Mouse (Mus musculus) CH12.LX (cell line): ENCODE measurements at regions not wholly inside any gene's neighbourhood (a gene's known extent, or its start where the extent isn't known, plus 50 kb on each side); places are given as distances from the start of the nearest gene placed in this dataset.

ENCODE experiments used
- DNase-seq: peaks from one replicate; pipeline ENCODE4 v3.0.0-alpha.2; 2013; ENCODE audit errors: extremely low read depth
- H3K27ac ChIP-seq: 2 replicates; pipeline ENCODE4 v1.5.1; 2012; ENCODE audit warnings: low read depth, mild to moderate bottlenecking, control low read depth, moderate library complexity; ENCODE audit not compliant: insufficient read depth
- H3K27me3 ChIP-seq: replicated peaks from 2 replicates; pipeline ENCODE3; 2012; ENCODE audit warnings: inconsistent platforms
- H3K36me3 ChIP-seq, 2 experiments: replicated peaks in 1 of 2; 2 replicates each; pipeline versions ENCODE3 to v1.6.1; 2012; ENCODE audit warnings: inconsistent platforms in 1 of 2, low read length in 1 of 2, mild to moderate bottlenecking in 1 of 2, mixed read lengths in 1 of 2, moderate library complexity in 1 of 2; ENCODE audit not compliant: control insufficient read depth in 1 of 2, insufficient read depth in 1 of 2
- H3K4me1 ChIP-seq, 2 experiments: 2 replicates each; pipeline ENCODE4 v1.6.1; 2012; ENCODE audit warnings: inconsistent platforms in 1 of 2, moderate library complexity in 1 of 2; ENCODE audit not compliant: insufficient read depth in 2 of 2, control insufficient read depth in 1 of 2
- H3K4me2 ChIP-seq: 2 replicates; pipeline ENCODE4 v1.6.1; 2012; ENCODE audit warnings: low read depth, mild to moderate bottlenecking, control low read depth; ENCODE audit not compliant: poor library complexity, insufficient read depth, severe bottlenecking
- H3K4me3 ChIP-seq, 3 experiments: fragments of 150-350 bp in 1 of 3; sonication (generic) in 1 of 3; replicated peaks in 1 of 3; 2 replicates each; pipeline versions ENCODE3 to v1.5.1; 2011 to 2012; ENCODE audit warnings: low read depth in 2 of 3, low read length in 2 of 3, mild to moderate bottlenecking in 2 of 3, moderate library complexity in 2 of 3, control low read depth in 1 of 3, improper control_type of control experiment in 1 of 3, inconsistent platforms in 1 of 3, mixed read lengths in 1 of 3; ENCODE audit not compliant: poor library complexity in 1 of 3
- H3K79me2 ChIP-seq: replicated peaks from 2 replicates; pipeline ENCODE4 v1.6.1; 2012; ENCODE audit warnings: mild to moderate bottlenecking, moderate library complexity; ENCODE audit not compliant: control insufficient read depth, poor library complexity, insufficient read depth, severe bottlenecking; ENCODE audit errors: extremely low read depth
- H3K9ac ChIP-seq: 2 replicates; pipeline ENCODE4 v1.6.1; 2012; ENCODE audit warnings: low read depth, mild to moderate bottlenecking, control low read depth, moderate library complexity; ENCODE audit not compliant: insufficient read depth
- H3K9me3 ChIP-seq: replicated peaks from 2 replicates; pipeline ENCODE3; 2012; ENCODE audit warnings: low read length, inconsistent platforms, mixed read lengths
- CHD1 ChIP-seq: IDR thresholded peaks from 2 replicates; pipeline ENCODE4 v1.6.1; 2012; ENCODE audit warnings: low read depth, low read length, improper control_type of control experiment, inconsistent platforms
- CHD2 ChIP-seq: IDR thresholded peaks from 2 replicates; pipeline ENCODE4 v1.6.1; 2011; ENCODE audit warnings: low read length, improper control_type of control experiment
- CTCF ChIP-seq, 2 experiments: IDR thresholded peaks in 1 of 2; conservative IDR thresholded peaks in 1 of 2; 2 replicates each; pipeline ENCODE4 v1.5.1; 2011 to 2012; ENCODE audit warnings: low read depth in 2 of 2, low read length in 2 of 2, improper control_type of control experiment in 1 of 2, inconsistent platforms in 1 of 2, mild to moderate bottlenecking in 1 of 2, moderate library complexity in 1 of 2
- E2F4 ChIP-seq: IDR thresholded peaks from 2 replicates; pipeline ENCODE4 v1.6.1; 2011; ENCODE audit warnings: low read depth, low read length, improper control_type of control experiment; ENCODE audit not compliant: insufficient replicate concordance
- EP300 ChIP-seq: IDR thresholded peaks from 2 replicates; pipeline ENCODE4 v1.6.1; 2011; ENCODE audit warnings: low read length, improper control_type of control experiment
- ETS1 ChIP-seq: conservative IDR thresholded peaks from 2 replicates; pipeline ENCODE4 v1.6.1; 2012; ENCODE audit warnings: low read depth, mild to moderate bottlenecking, inconsistent platforms, low read length, improper control_type of control experiment, moderate library complexity
- GABPA ChIP-seq: IDR thresholded peaks from 2 replicates; pipeline ENCODE4 v1.6.1; 2012; ENCODE audit warnings: low read depth, low read length, improper control_type of control experiment, inconsistent platforms; ENCODE audit not compliant: insufficient replicate concordance
- IRF4 ChIP-seq: IDR thresholded peaks from 2 replicates; pipeline ENCODE4 v1.6.1; 2014; ENCODE audit warnings: low read depth, mild to moderate bottlenecking, inconsistent platforms, low read length, improper control_type of control experiment
- JUND ChIP-seq: conservative IDR thresholded peaks from 2 replicates; pipeline ENCODE4 v1.6.1; 2011; ENCODE audit warnings: low read depth, low read length, improper control_type of control experiment
- KAT2A ChIP-seq: IDR thresholded peaks from 2 replicates; pipeline ENCODE4 v1.6.1; 2012; ENCODE audit warnings: low read length, improper control_type of control experiment, inconsistent platforms; ENCODE audit not compliant: insufficient replicate concordance
- MAFK ChIP-seq: IDR thresholded peaks from 2 replicates; pipeline ENCODE4 v1.6.1; 2011; ENCODE audit warnings: low read length, improper control_type of control experiment; ENCODE audit not compliant: insufficient replicate concordance
- MAZ ChIP-seq: IDR thresholded peaks from 2 replicates; pipeline ENCODE4 v1.6.1; 2012; ENCODE audit warnings: low read depth, mild to moderate bottlenecking, inconsistent platforms, low read length, improper control_type of control experiment, moderate library complexity
- NRF1 ChIP-seq: IDR thresholded peaks from 2 replicates; pipeline ENCODE4 v1.6.1; 2014; ENCODE audit warnings: low read depth, mild to moderate bottlenecking, inconsistent platforms, low read length, improper control_type of control experiment, moderate library complexity
- POLR2AphosphoS2 ChIP-seq: IDR thresholded peaks from 2 replicates; pipeline ENCODE4 v1.6.1; 2011; ENCODE audit warnings: low read depth, low read length, improper control_type of control experiment
- RAD21 ChIP-seq: IDR thresholded peaks from 2 replicates; pipeline ENCODE4 v1.6.1; 2011; ENCODE audit warnings: low read depth, mild to moderate bottlenecking, low read length, improper control_type of control experiment, moderate library complexity
- RCOR1 ChIP-seq: conservative IDR thresholded peaks from 2 replicates; pipeline ENCODE4 v1.6.1; 2012; ENCODE audit warnings: low read depth, mild to moderate bottlenecking, inconsistent platforms, low read length, improper control_type of control experiment
- SIN3A ChIP-seq: IDR thresholded peaks from 2 replicates; pipeline ENCODE4 v1.6.1; 2012; ENCODE audit warnings: low read length, improper control_type of control experiment, inconsistent platforms
- SMC3 ChIP-seq: IDR thresholded peaks from 2 replicates; pipeline ENCODE4 v1.6.1; 2011; ENCODE audit warnings: low read depth, low read length, improper control_type of control experiment
- UBTF ChIP-seq: IDR thresholded peaks from 2 replicates; pipeline ENCODE4 v1.6.1; 2012; ENCODE audit warnings: low read depth, mild to moderate bottlenecking, inconsistent platforms, low read length, improper control_type of control experiment, moderate library complexity
- USF1 ChIP-seq: IDR thresholded peaks from 2 replicates; pipeline ENCODE4 v1.6.1; 2014; ENCODE audit warnings: low read depth, mild to moderate bottlenecking, inconsistent platforms, low read length, improper control_type of control experiment
- ZMIZ1 ChIP-seq: IDR thresholded peaks from 2 replicates; pipeline ENCODE4 v1.6.1; 2012; ENCODE audit warnings: low read depth, mild to moderate bottlenecking, inconsistent platforms, low read length, improper control_type of control experiment
- ZNF384 ChIP-seq: IDR thresholded peaks from 2 replicates; pipeline ENCODE4 v1.6.1; 2012; ENCODE audit warnings: low read depth, low read length, improper control_type of control experiment, inconsistent platforms
- dilution Hi-C: fragments of 300-500 bp; cut with MboI; formaldehyde crosslinking; loops from 2 replicates; pipeline ENCODE4 v1.14.3; 2020; ENCODE audit warnings: low sequenced_read_pairs; ENCODE audit not compliant: extremely low pct_unique_long_range_greater_than_20kb, extremely low pct_ligation_motif_present
- in situ Hi-C: fragments of 300-500 bp; cut with MboI; formaldehyde crosslinking; loops from 3 replicates; pipeline ENCODE4 v1.14.3; 2019; ENCODE audit warnings: low sequenced_read_pairs, low pct_ligation_motif_present, low pct_unique_long_range_greater_than_20kb, mixed read lengths

DNA sequence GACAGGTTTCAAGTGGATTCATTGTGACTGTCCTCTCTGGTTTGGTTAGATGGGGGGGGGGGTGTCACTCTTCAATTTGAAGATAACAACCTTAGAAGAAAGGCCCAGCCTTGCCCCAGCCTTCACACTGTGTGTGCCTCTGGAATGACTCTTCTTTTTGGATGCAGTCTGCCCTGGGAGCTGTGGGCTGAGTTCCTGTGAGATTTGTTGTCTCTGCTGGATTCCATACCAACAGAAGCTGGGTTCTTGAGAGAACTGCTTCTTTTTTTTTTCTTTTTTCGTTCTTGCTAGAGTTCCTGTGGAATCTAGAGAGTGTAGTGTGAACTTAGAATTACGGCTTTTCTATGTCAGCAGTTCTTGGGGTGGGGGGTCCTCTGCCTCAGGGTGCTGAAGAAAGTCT lies 200.9 kb downstream of the Enc1 start:
- Histone ChIP-seq H3K4me2 (no peak overlapping the region), H3K4me1 (peaks cover 0 to 17% of the 10 kb centered on the region in 2 experiments; a peak in 2 of 4 replicates), H3K79me2 (no peaks in the 10 kb centered on the region), H3K27me3 (no peaks in the 10 kb centered on the region), H3K4me3 (no peak overlapping the region), H3K9me3 (peaks cover 39% of the 10 kb centered on the region), H3K27ac (no peak overlapping the region), H3K9ac (no peak overlapping the region), H3K36me3 (no peaks in the 10 kb centered on the region)
- TF ChIP-seq ZNF384 (no peak), JUND (no peak), UBTF (no peak), ZMIZ1 (no peak), USF1 (no peak), E2F4 (no peak), SIN3A (no peak), NRF1 (no peak), IRF4 (no peak), SMC3 (no peak), EP300 (no peak), GABPA (no peak), RCOR1 (no peak), CHD2 (no peak), MAFK (no peak), MAZ (no peak), KAT2A (no peak)
- in situ Hi-C loops, result no loop called here
- DNase-seq, result no peak
- dilution Hi-C loops, result no loop called here

DNA sequence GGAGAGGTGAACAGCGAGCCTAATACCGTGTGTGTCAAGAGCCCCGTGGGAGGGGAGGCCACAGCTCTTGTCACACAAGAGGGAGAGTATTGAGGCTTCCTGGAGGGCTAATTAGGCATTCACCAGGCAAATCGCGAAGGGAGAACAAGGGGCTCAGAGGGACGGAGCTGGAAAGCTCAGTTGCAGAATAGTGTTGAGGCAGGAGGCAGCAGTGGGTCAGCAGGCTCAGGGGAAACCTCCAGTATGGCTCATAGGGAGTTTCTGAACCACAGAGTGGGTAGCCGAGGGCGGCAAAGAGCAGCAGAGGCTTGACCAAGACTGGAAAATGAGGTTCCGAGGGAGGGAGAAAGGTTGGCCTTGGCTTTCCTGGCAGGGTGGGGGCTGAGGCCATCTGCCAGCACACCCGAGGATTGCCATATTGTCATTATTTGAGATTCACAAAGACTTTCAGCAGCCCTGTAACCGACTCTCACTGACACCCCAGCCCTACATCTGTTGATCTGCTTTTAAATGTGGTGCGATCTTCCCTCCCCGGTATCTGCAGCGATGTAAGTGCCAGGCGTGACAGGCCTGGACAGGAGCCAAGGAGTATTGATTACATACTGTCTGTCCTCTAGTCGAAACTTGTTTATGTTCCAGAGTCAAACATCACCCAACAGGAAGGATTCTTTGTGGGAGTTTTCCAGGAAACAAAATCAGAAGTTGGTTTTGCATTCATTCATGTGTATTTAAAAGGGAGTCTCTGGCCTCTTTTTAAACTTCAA lies 198.5 kb downstream of the Enc1 start:
- no peaks in the 10 kb centered on the region for H3K27me3 ChIP-seq

More for the DNA sequence above, 198.5 kb downstream of the Enc1 start:
- H3K9me3 ChIP-seq, result peaks cover 35% of the 10 kb centered on the region
- no peak overlapping the region for H3K9ac ChIP-seq
- in situ Hi-C loops, result no loop called here
- H3K4me1 ChIP-seq, result peaks cover 0 to 17% of the 10 kb centered on the region in 2 experiments; a peak in 2 of 4 replicates
- no peak overlapping the region for H3K27ac ChIP-seq
- H3K4me2 ChIP-seq, result no peak overlapping the region
- H3K4me3 ChIP-seq, result no peak overlapping the region
- H3K79me2 ChIP-seq, result no peaks in the 10 kb centered on the region
- dilution Hi-C loops, result no loop called here
- TF ChIP-seq GABPA (no peak), CTCF (conservative IDR thresholded peaks at IDR 0.05 in 1 of 2, IDR thresholded peaks at IDR 0.05 in 1 of 2; ENCODE audit: low read depth in 2 of 2, low read length in 2 of 2) (no peak), ETS1 (no peak), POLR2AphosphoS2 (no peak), KAT2A (no peak), SIN3A (no peak), CHD1 (no peak), EP300 (no peak), RAD21 (no peak)
- no peak for DNase-seq
- H3K36me3 ChIP-seq, result no peaks in the 10 kb centered on the region
